Mouse (Mus musculus) bone marrow macrophage, adult 2 months (primary cell): ENCODE measurements around the gene Ckmt2.

Experiments used
- CTCF ChIP-seq: IDR thresholded peaks from 2 replicates; pipeline ENCODE4 v1.5.1; 2012; ENCODE audit warnings: low read depth, mild to moderate bottlenecking, low read length, moderate library complexity
- POLR2A ChIP-seq: IDR thresholded peaks from 2 replicates; pipeline ENCODE4 v1.6.1; 2012; ENCODE audit warnings: mild to moderate bottlenecking, low read depth, low read length, borderline replicate concordance

DNA sequence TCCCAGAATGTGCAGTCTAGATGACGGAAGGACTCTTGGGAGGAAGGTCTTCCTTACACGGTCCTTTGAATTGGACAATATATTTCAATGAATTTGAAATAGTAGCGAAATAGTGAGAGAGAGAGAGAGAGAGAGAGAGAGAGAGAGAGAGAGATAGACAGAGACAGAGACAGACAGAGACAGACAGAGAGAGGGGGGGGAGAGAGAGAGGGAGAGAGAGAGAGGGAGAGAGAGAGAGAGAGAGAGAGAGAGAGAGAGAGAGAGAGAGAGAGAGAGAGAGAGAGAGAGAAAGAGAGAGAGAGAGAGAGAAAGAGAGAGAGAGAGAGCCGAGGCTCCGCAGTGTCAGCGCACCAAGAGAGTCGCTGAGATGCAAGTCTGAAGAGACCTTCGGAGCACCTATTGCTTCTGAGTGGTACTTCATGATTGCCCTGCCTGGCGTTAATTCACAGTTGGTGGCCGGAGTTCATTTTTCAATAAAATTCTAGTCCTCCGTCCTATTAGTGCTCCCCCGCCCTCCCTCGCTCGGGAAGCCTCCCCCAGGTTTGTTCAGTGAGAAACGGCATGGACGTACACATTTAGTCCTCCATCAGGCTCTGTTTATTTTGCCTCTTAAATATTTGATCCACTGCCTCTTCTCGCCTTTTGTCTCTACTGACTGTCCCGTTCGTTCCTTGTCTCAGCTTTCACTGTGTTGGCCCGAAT is 68.7 kb downstream of the Ckmt2 start:
- TF ChIP-seq CTCF (no peak), POLR2A (no peak)
